Mouse (Mus musculus) hindbrain, embryonic 16.5 days (tissue): ENCODE data around the gene Hps1. TPM values are rescaled to one million over a fixed set of nuclear protein-coding genes. Genes with fewer than 3 reads are reported as not detected.

ENCODE experiments used
- ATAC-seq: fragments of 200-750 bp; cut with Nextera tagmentation; 2 replicates; pipeline ENCODE4 v1.8.0; 2017; ENCODE audit warnings: moderate TSS enrichment, moderate library complexity
- H3K27ac ChIP-seq: fragments of 300-500 bp; sonication (generic); 2 replicates; pipeline ENCODE4 v1.5.1; 2014; ENCODE audit warnings: low read depth, mild to moderate bottlenecking, control low read depth, low read length, moderate library complexity
- H3K27me3 ChIP-seq: fragments of 300-500 bp; sonication (generic); replicated peaks from 2 replicates; pipeline ENCODE4 v1.6.1; 2014; ENCODE audit warnings: low read length; ENCODE audit not compliant: control insufficient read depth, insufficient read depth
- H3K36me3 ChIP-seq: fragments of 300-500 bp; sonication (generic); 2 replicates; pipeline ENCODE4 v1.6.1; 2014; ENCODE audit warnings: mild to moderate bottlenecking, low read length, moderate library complexity, mixed read lengths; ENCODE audit not compliant: control insufficient read depth, insufficient read depth
- H3K4me1 ChIP-seq: fragments of 300-500 bp; sonication (generic); 2 replicates; pipeline ENCODE4 v1.6.1; 2014; ENCODE audit warnings: low read depth, low read length; ENCODE audit not compliant: control insufficient read depth, insufficient read depth
- H3K4me2 ChIP-seq: fragments of 300-500 bp; sonication (generic); 2 replicates; pipeline ENCODE4 v1.6.1; 2014; ENCODE audit warnings: mild to moderate bottlenecking, low read length, control low read depth, moderate library complexity
- H3K4me3 ChIP-seq: fragments of 300-500 bp; sonication (generic); 2 replicates; pipeline ENCODE4 v1.5.1; 2014; ENCODE audit warnings: mild to moderate bottlenecking, low read length, control low read depth, moderate library complexity
- H3K9ac ChIP-seq: fragments of 300-500 bp; sonication (generic); 2 replicates; pipeline ENCODE4 v1.6.1; 2014; ENCODE audit warnings: low read depth, mild to moderate bottlenecking, control low read depth, low read length, moderate library complexity
- H3K9me3 ChIP-seq: fragments of 300-500 bp; sonication (generic); 2 replicates; pipeline ENCODE4 v1.6.1; 2014; ENCODE audit warnings: mild to moderate bottlenecking, low read length, moderate library complexity; ENCODE audit not compliant: control insufficient read depth
- WGBS: fragments of 180-500 bp; shearing (Covaris S2); extraction: QIAGEN DNeasy Blood & Tissue Kit; methylation state at CpG from one replicate; pipeline ENCODE4 v1.1.7; 2014; 5-methylcytosine and 5-hydroxymethylcytosine counted together
- polyA plus RNA-seq: library from polyadenylated mRNA; unstranded; fragments of >200 nt; fragmentation: Nextera tagmentation; extraction: Ambion mirVana; gene quantifications from 2 replicates; pipeline ENCODE4 v1.2.1, GENCODE M21; 2015

Hps1 gene
- polyA plus RNA-seq, 1 experiment from 2014 or later = 9.3 TPM

- H3K4me2 ChIP-seq = no peak overlapping the region
- H3K9ac ChIP-seq = no peak overlapping the region
- no peak for ATAC-seq
- H3K27ac ChIP-seq = no peak overlapping the region
- no peaks in the 10 kb centered on the region for H3K9me3 ChIP-seq
- no peaks in the 10 kb centered on the region for H3K4me1 ChIP-seq
- 84% methylated on average over 9 of the region's 9 CpGs for WGBS
- H3K27me3 ChIP-seq = no peaks in the 10 kb centered on the region
- no peak overlapping the region for H3K4me3 ChIP-seq
- H3K36me3 ChIP-seq = no peaks in the 10 kb centered on the region
Measured at GRCm38 (mm10) chr19:42713770-42714169, 66.0 kb downstream of the Hps1 start.

Other genes starting within 250 kb of the Hps1 start
- 0.15 and 0.34 TPM in 2 replicates for gene Loxl4, start 167.2 kb downstream of the Hps1 start, polyA plus RNA-seq
- 2.5 and 3.0 TPM in 2 replicates for gene Pyroxd2, start 27.2 kb downstream of the Hps1 start, polyA plus RNA-seq